Mouse (Mus musculus) limb, embryonic 14.5 days (tissue): ENCODE measurements around the gene Cc2d2b. TPM values are rescaled to one million over a fixed set of nuclear protein-coding genes. Genes with fewer than 3 reads are reported as not detected.

Source experiments
- ATAC-seq: fragments of 200-750 bp; cut with Nextera tagmentation; 2 replicates; pipeline ENCODE4 v1.8.0; 2017; ENCODE audit warnings: low read depth, moderate number of reproducible peaks, moderate TSS enrichment; ENCODE audit not compliant: low FRiP score
- DNase-seq: peaks from one replicate; pipeline ENCODE4 v3.0.0-alpha.2; 2015; ENCODE audit warnings: low spot score
- H3K27ac ChIP-seq: fragments of 300-500 bp; sonication (generic); replicated peaks from 2 replicates; pipeline ENCODE4 v1.5.1; 2014; ENCODE audit warnings: low read depth, mild to moderate bottlenecking, low read length, moderate library complexity, mixed read lengths
- H3K27me3 ChIP-seq: fragments of 300-500 bp; sonication (generic); 2 replicates; pipeline ENCODE4 v1.6.1; 2014; ENCODE audit warnings: low read length, mixed read lengths; ENCODE audit not compliant: control insufficient read depth, insufficient read depth
- H3K36me3 ChIP-seq: fragments of 300-500 bp; sonication (generic); 2 replicates; pipeline ENCODE4 v1.6.1; 2014; ENCODE audit warnings: mild to moderate bottlenecking, low read length, moderate library complexity, mixed read lengths; ENCODE audit not compliant: control insufficient read depth, insufficient read depth
- H3K4me1 ChIP-seq: fragments of 300-500 bp; sonication (generic); 2 replicates; pipeline ENCODE4 v1.6.1; 2014; ENCODE audit warnings: antibody characterized with exemption, low read length, mixed read lengths; ENCODE audit not compliant: control insufficient read depth, insufficient read depth
- H3K4me2 ChIP-seq: fragments of 300-500 bp; sonication (generic); replicated peaks from 2 replicates; pipeline ENCODE4 v1.6.1; 2014; ENCODE audit warnings: low read depth, mild to moderate bottlenecking, low read length, moderate library complexity; ENCODE audit not compliant: severe bottlenecking
- H3K4me3 ChIP-seq: fragments of 300-500 bp; sonication (generic); replicated peaks from 2 replicates; pipeline ENCODE4 v1.5.1; 2014; ENCODE audit warnings: low read length
- H3K9ac ChIP-seq: fragments of 300-500 bp; sonication (generic); 2 replicates; pipeline ENCODE4 v1.6.1; 2014; ENCODE audit warnings: mild to moderate bottlenecking, low read depth, low read length, moderate library complexity; ENCODE audit not compliant: severe bottlenecking
- H3K9me3 ChIP-seq: fragments of 300-500 bp; sonication (generic); 2 replicates; pipeline ENCODE4 v1.6.1; 2016; ENCODE audit warnings: low read length; ENCODE audit not compliant: control insufficient read depth
- POLR2A ChIP-seq: fragments of 200-500 bp; IDR thresholded peaks from 2 replicates; pipeline ENCODE4 v1.8.0; 2012; ENCODE audit warnings: inconsistent platforms, mild to moderate bottlenecking, moderate library complexity, borderline replicate concordance; ENCODE audit not compliant: insufficient read depth, insufficient read length; ENCODE audit errors: extremely low read depth
- WGBS: fragments of 180-500 bp; shearing (Covaris S2); extraction: QIAGEN DNeasy Blood & Tissue Kit; methylation state at CpG from one replicate; pipeline ENCODE4 v1.1.7; 2014; 5-methylcytosine and 5-hydroxymethylcytosine counted together
- polyA plus RNA-seq, 2 experiments: library from polyadenylated mRNA; depleted of rRNA in 1 of 2; stranded (reverse) in 1 of 2; unstranded in 1 of 2; fragments of >200 nt; fragmentation: Nextera tagmentation in 1 of 2; extraction: Ambion mirVana in 1 of 2; gene quantifications; 2 replicates each; pipeline versions ENCODE4 v1.2.1 to v1.2.3; 2012 to 2014

Gene Cc2d2b
- polyA plus RNA-seq, 2 experiments = 0.04 to 0.22 TPM

DNA sequence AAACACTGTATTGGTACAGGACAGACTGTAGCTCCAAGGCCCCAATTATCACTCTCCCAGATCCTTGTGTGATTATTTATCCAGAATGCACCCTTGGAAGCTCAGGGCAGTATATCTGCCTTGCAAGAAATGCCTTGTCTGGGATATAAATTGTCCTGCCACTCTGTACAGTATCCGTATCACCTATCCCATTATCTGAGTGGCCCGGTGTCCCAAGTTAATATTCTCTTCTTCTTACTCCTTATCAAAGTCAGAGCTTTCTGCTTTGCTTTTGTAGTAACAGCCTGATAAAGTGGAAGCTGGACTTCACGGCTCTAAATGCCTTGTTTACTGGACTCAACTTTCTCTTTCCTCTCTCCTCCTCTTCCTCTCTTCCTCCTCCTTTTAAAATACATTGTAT, 64.2 kb downstream of the Cc2d2b start:
- H3K27me3 ChIP-seq = no peaks in the 10 kb centered on the region
- DNase-seq (no peak), ATAC-seq (no peak)
- 79% methylated on average over 3 of the region's 3 CpGs for WGBS
- no peaks in the 10 kb centered on the region for H3K9me3 ChIP-seq
- no peak overlapping the region for H3K4me2 ChIP-seq
- no peak overlapping the region for H3K27ac ChIP-seq
- no peaks in the 10 kb centered on the region for H3K4me1 ChIP-seq
- H3K4me3 ChIP-seq = no peak overlapping the region
- H3K9ac ChIP-seq = no peak overlapping the region
- H3K36me3 ChIP-seq = no peaks in the 10 kb centered on the region
- no peak for TF ChIP-seq POLR2A

DNA sequence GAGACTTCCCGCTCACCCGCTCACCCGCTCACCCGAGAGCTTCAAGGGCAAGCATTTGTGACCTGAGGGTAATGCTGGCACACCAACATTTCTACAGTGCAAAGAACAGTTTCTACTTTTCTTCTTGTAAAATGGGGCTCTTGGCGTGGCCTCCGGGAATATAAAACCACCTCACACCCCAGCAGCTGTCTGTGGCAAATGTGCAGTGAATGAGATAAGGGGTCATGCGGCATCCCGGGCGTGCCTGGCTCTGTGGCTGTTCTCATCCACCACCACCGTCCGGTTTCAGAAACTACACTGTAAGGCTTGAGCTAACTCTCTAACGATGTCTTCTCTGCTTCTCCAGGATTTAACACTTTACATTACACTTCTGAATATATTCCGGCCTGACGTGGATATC, 64.8 kb downstream of the Cc2d2b start:
- H3K27ac ChIP-seq = no peak overlapping the region
- H3K27me3 ChIP-seq = no peaks in the 10 kb centered on the region
- H3K4me1 ChIP-seq = no peaks in the 10 kb centered on the region
- no peak overlapping the region for H3K4me3 ChIP-seq
- no peaks in the 10 kb centered on the region for H3K36me3 ChIP-seq
- no peak overlapping the region for H3K9ac ChIP-seq
- ATAC-seq (no peak), DNase-seq (no peak)
- H3K4me2 ChIP-seq = no peak overlapping the region
- TF ChIP-seq POLR2A = no peak
- WGBS = 62% methylated on average over 14 of the region's 14 CpGs
- H3K9me3 ChIP-seq = no peaks in the 10 kb centered on the region

DNA sequence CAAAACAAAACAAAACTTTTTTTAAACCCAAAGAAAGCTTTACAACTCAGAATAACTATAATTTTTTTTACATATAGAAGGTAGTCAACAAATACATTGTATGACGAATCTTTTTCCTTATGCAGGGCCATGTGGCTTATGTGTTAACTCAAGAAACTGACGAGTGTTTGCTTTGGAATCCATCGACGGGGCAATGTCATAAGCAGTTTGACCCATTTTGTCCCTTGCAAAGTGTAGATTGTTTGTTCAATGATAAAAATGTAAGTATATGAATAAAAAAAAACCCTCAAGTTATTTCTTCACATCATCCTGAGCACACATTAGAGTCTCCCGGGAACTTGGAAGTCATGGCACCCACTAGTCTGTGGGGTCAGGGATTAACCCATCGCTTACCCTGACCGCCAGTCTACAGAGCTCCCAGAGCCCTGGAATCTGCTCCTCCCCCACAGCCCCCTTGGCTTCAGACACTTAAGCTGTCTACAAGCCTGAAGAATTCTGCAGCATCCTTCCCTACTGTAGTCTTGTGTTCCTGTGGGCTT, 67.2 kb downstream of the Cc2d2b start:
- Histone ChIP-seq H3K4me2 (no peak overlapping the region), H3K9ac (no peak overlapping the region), H3K36me3 (no peaks in the 10 kb centered on the region), H3K27ac (no peak overlapping the region), H3K4me3 (no peak overlapping the region), H3K4me1 (no peaks in the 10 kb centered on the region), H3K27me3 (no peaks in the 10 kb centered on the region), H3K9me3 (no peaks in the 10 kb centered on the region)
- 84% methylated on average over 7 of the region's 7 CpGs for WGBS
- DNase-seq (no peak), ATAC-seq (no peak)
- TF ChIP-seq POLR2A = no peak

DNA sequence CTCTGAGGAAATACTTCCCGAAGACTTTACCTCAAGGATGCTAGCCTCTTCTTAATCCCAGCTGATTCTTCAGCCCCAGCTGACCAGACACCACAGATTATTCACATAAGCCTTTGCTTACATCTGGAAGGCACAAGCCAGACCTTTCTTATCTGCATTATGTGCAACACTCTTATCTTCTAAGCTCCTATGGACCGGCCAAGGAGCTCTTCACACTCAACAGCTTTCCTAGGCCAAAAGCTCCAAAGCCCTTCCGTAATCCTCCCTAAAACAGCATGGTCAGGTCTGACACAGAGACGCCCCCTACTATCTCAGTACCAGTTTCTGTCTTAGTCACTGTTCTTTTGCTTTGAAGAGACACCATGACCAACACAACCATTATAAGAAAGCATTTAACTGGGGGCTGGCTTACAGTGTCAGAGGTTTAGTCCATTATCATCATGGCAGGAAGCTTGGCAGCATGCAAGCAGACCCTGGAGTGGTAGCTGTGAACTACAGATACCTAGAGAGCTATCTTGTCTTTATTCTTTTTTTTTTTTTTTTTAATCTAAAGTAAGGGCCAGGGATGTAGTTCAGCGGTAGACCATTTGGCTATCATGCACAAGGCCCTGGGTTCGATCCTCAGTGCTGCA, 69.5 kb downstream of the Cc2d2b start:
- H3K36me3 ChIP-seq = no peaks in the 10 kb centered on the region
- H3K4me3 ChIP-seq = no peak overlapping the region
- no peak overlapping the region for H3K4me2 ChIP-seq
- H3K9me3 ChIP-seq = no peaks in the 10 kb centered on the region
- no peak overlapping the region for H3K9ac ChIP-seq
- DNase-seq (no peak), ATAC-seq (no peak)
- no peak for TF ChIP-seq POLR2A
- no peaks in the 10 kb centered on the region for H3K4me1 ChIP-seq
- 85% methylated on average over 6 of the region's 6 CpGs for WGBS
- no peaks in the 10 kb centered on the region for H3K27me3 ChIP-seq
- H3K27ac ChIP-seq = no peak overlapping the region

DNA sequence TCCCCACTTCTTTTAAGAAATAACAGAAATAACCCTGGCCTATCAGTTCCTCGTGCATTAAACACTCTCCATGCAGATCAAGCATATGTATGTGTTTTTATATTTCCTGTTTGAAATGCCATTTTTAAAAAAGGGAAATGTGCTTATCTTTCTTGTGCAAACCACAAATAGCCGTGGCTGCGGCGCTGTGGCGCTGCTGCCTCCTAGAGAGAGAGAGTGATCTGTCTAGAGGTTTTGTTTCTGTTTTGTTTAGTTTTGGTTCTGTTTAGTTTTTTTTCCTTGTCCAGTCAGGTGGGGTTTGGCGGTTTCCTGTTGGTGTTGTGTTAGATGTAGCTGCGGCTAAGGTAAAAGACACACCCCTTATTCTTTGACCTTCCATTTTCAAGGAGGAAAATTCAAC, 70.2 kb downstream of the Cc2d2b start:
- Histone ChIP-seq H3K4me3 (no peak overlapping the region), H3K9ac (no peak overlapping the region), H3K36me3 (no peaks in the 10 kb centered on the region), H3K9me3 (no peaks in the 10 kb centered on the region), H3K4me1 (no peaks in the 10 kb centered on the region), H3K27ac (no peak overlapping the region), H3K27me3 (no peaks in the 10 kb centered on the region), H3K4me2 (no peak overlapping the region)
- 70% methylated on average over 7 of the region's 7 CpGs for WGBS
- TF ChIP-seq POLR2A = no peak
- ATAC-seq = no peak
- no peak for DNase-seq
